Mouse (Mus musculus) ES-Bruce4 (cell line): ENCODE results near the gene Igf1. TPM values are rescaled to one million over a fixed set of nuclear protein-coding genes. Genes with fewer than 3 reads are reported as not detected.

ENCODE experiments used
- H3K27ac ChIP-seq: 2 replicates; pipeline ENCODE4 v1.5.1; 2012; ENCODE audit warnings: low read length, inconsistent platforms; ENCODE audit not compliant: insufficient read depth
- H3K27me3 ChIP-seq: 2 replicates; pipeline ENCODE4 v1.6.1; 2012; ENCODE audit warnings: mild to moderate bottlenecking, low read length, inconsistent platforms; ENCODE audit not compliant: control insufficient read depth, poor library complexity, insufficient read depth, severe bottlenecking
- H3K36me3 ChIP-seq: 2 replicates; pipeline ENCODE4 v1.6.1; 2012; ENCODE audit warnings: inconsistent platforms, mild to moderate bottlenecking, low read length, moderate library complexity; ENCODE audit not compliant: control insufficient read depth, poor library complexity, insufficient read depth, severe bottlenecking
- H3K4me1 ChIP-seq: one replicate; pipeline ENCODE4 v1.8.1; 2011; ENCODE audit warnings: low read length; ENCODE audit not compliant: control insufficient read depth, insufficient read depth
- H3K4me3 ChIP-seq: 2 replicates; pipeline ENCODE4 v1.5.1; 2011; ENCODE audit warnings: low read depth, mild to moderate bottlenecking, low read length
- H3K9ac ChIP-seq: 2 replicates; pipeline ENCODE4 v1.6.1; 2012; ENCODE audit warnings: low read depth, mild to moderate bottlenecking, inconsistent platforms; ENCODE audit not compliant: poor library complexity, severe bottlenecking
- H3K9me3 ChIP-seq: replicated peaks from 2 replicates; pipeline ENCODE4 v1.6.1; 2012; ENCODE audit warnings: mild to moderate bottlenecking, low read length, inconsistent platforms; ENCODE audit not compliant: control insufficient read depth, poor library complexity, insufficient read depth, severe bottlenecking
- CTCF ChIP-seq: IDR thresholded peaks from one replicate; pipeline ENCODE4 v1.8.1; 2011; ENCODE audit warnings: low read depth, low read length
- EP300 ChIP-seq: IDR thresholded peaks from 2 replicates; pipeline ENCODE4 v1.6.1; 2011; ENCODE audit warnings: low read depth, low read length; ENCODE audit not compliant: insufficient read depth
- POLR2A ChIP-seq: IDR thresholded peaks from one replicate; pipeline ENCODE4 v1.8.1; 2011; ENCODE audit warnings: low read length; ENCODE audit not compliant: insufficient read depth
- polyA plus RNA-seq: library from polyadenylated mRNA; stranded (reverse); fragments of >200 nt; gene quantifications from 2 replicates; pipeline ENCODE4 v1.2.4, GENCODE M21; 2011; ENCODE audit warnings: low read depth; ENCODE audit not compliant: missing spikeins, insufficient read depth, insufficient read length

Igf1 gene
- polyA plus RNA-seq, 1 experiment = 0.58 TPM

DNA sequence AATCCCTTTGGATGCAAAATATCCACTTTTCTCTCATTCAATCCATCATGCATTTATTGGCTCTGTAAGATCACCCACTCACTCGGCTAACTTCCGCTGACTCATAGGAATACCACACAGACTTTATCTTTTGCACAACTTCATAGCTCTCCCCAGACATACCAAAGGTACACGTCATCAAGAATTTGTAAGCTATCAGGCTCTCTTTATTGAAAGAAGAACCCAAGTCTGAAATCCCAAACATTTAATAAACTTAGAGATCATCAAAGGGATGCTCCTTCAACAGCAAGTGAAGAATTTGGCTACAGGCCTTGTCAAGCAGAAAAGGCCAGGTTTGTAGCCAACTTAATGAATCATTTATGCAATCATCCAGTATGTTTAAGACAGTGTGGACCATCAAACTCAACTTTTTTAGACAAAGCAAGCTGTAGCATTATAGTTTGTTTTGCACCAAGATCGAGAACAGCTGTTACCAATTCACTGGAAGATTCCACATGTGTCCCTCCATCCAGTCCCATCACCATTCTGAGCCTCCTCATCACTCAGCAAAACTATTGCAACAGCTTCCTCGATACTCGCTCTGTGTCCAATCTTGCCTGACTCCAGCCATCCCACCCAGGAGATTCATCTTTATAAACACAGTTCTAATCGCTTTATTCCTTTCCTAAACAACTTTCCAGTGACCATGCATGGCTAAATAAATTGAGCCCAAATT, 22.2 kb downstream of the Igf1 start:
- no peak overlapping the region for H3K9ac ChIP-seq
- H3K4me1 ChIP-seq = no peaks in the 10 kb centered on the region
- H3K27me3 ChIP-seq = no peaks in the 10 kb centered on the region
- no peak overlapping the region for H3K4me3 ChIP-seq
- no peaks in the 10 kb centered on the region for H3K9me3 ChIP-seq
- no peaks in the 10 kb centered on the region for H3K36me3 ChIP-seq
- no peak for TF ChIP-seq EP300
- TF ChIP-seq POLR2A = no peak
- TF ChIP-seq CTCF = no peak
- no peak overlapping the region for H3K27ac ChIP-seq

DNA sequence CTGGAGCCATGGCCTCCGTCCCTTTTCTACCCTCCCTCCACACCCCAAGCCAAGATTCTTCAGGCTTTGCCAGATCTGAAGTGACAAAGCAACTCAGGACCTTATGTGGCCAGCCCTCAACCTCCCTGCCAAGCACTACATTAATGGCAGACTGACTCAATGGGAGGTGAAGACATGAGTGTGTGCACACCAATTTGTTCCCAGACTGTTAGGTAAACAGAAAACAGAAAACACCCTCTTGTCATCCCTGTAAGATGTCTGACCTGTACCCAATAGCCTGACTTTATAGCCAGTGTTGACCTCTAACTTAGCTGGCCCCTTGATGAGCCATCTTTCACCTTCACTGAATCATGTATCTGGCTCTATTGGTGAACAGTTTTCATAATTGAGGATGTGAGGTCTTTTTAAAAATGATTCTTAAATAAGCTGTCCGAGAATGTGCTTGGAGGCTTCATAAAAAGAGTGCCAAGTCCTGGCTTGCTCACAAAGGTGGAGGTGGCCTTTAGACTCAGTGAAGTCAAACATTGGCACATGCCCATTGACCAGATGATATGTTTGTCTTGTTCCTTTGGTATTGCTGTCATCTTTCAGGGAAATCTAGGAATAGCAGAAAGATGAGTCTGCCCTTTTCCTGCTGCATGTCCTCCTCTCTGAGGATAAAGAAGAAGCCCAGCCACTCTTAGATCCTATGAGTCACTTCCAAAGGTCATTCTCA, 27.4 kb downstream of the Igf1 start:
- Histone ChIP-seq H3K4me3 (no peak overlapping the region), H3K27me3 (no peaks in the 10 kb centered on the region), H3K9ac (no peak overlapping the region), H3K36me3 (no peaks in the 10 kb centered on the region), H3K27ac (no peak overlapping the region), H3K9me3 (no peaks in the 10 kb centered on the region), H3K4me1 (no peaks in the 10 kb centered on the region)
- TF ChIP-seq CTCF (no peak), EP300 (no peak), POLR2A (no peak)

DNA sequence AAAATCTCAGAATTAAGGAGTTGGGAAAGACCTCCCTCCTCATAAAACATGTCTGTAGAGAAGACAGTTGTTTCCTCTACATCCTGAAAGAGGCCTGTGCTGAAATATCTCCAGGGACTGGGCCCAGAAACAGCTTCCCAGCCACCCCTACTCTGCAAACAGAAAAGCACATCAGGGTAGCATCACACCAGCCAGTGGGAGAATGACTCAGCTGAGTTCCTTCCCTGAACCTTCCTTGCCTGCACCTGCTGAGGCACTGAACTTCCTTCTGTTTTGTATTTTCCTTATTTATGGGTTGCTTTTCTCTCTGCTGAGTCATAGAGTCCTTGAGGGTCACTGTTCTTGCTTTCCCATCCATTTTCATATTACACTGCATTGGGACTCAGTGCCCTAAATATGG, 31.8 kb downstream of the Igf1 start:
- Histone ChIP-seq H3K4me3 (no peak overlapping the region), H3K36me3 (no peaks in the 10 kb centered on the region), H3K9me3 (no peaks in the 10 kb centered on the region; the same call in 1 of the 2 replicates), H3K27ac (no peak overlapping the region), H3K27me3 (no peaks in the 10 kb centered on the region), H3K4me1 (no peaks in the 10 kb centered on the region), H3K9ac (no peak overlapping the region)
- TF ChIP-seq CTCF (no peak), POLR2A (no peak)

DNA sequence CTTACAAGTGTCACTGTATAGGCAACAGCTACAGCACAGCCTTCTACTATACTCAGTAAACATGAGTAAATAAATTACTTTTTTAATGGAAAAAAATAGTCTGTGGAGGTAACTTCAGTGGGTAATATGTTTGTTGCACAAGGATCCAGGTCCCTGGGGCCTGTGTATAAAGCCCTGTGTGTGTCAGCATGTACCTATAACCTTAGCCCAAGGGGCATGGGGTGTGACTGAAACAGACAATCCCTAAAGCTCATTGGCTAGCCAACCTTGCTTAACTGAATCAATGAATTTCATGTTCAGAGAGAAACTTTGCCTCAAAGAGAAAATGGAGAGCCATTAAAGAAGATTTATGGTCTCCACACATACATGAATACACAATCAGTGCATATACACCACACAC, 34.2 kb downstream of the Igf1 start:
- no peak overlapping the region for H3K4me3 ChIP-seq
- no peak overlapping the region for H3K27ac ChIP-seq
- no peaks in the 10 kb centered on the region for H3K36me3 ChIP-seq
- no peaks in the 10 kb centered on the region; the same call in 1 of the 2 replicates for H3K9me3 ChIP-seq
- H3K4me1 ChIP-seq = no peaks in the 10 kb centered on the region
- H3K27me3 ChIP-seq = no peaks in the 10 kb centered on the region
- TF ChIP-seq EP300 (no peak), POLR2A (no peak), CTCF (no peak)
- H3K9ac ChIP-seq = no peak overlapping the region

- H3K27me3 ChIP-seq = no peaks in the 10 kb centered on the region
- no peak overlapping the region for H3K9ac ChIP-seq
- H3K9me3 ChIP-seq = no peaks in the 10 kb centered on the region; the same call in 1 of the 2 replicates
- no peak overlapping the region for H3K27ac ChIP-seq
- H3K4me3 ChIP-seq = no peak overlapping the region
- H3K4me1 ChIP-seq = no peaks in the 10 kb centered on the region
- no peak for TF ChIP-seq POLR2A
- no peak for TF ChIP-seq CTCF
- TF ChIP-seq EP300 = no peak
- no peaks in the 10 kb centered on the region for H3K36me3 ChIP-seq
These were observed 35.2 kb downstream of the Igf1 start for GRCm38 (mm10) chr10:87893272-87893671.
